ENCODE assay signal across 8 mouse cellular contexts in genomic region chr3:51415098-51416072, GRCm38 (mm10). TPM values are rescaled to one million over a fixed set of nuclear protein-coding genes. Genes with fewer than 3 reads are reported as not detected.
DNase-seq lines count a peak whose midpoint lies in the region; ATAC-seq and TF ChIP-seq lines count a peak whose summit lies in the region.

Naa15 (plus strand) TSS chr3:51415148.

- DNase-seq in CD4-positive, CD25-positive, alpha-beta regulatory T cell, adult 2 months (ENCODE audit: low read depth, low spot score), result peak; percentile 97
- peak; percentile 86 for DNase-seq in fibroblast of lung, adult 2 months (ENCODE audit: low read depth)
- peak; percentile 95 to 98 for DNase-seq in kidney, postnatal 25 days
- DNase-seq in liver, embryonic 14.5 days (ENCODE audit: low read depth in 3 of 3, low spot score in 3 of 3), result peak; percentile 89
- peak; percentile 96 for DNase-seq in neural tube, embryonic 11.5 days (ENCODE audit: low spot score)
- peak; percentile 96 for DNase-seq in stomach, postnatal 0 days (ENCODE audit: low spot score)

- H3K4me1 ChIP-seq in brown adipose tissue, adult 24 weeks (ENCODE audit: control insufficient read depth, insufficient read depth, insufficient read length, low read length), result peaks cover 11% of the 10 kb centered on the region
- H3K4me1 ChIP-seq in heart, embryonic 15.5 days (replicated peaks), result peaks cover 23% of the 10 kb centered on the region
- peaks cover 22 to 23% of the 10 kb centered on the region in 2 experiments for H3K4me1 ChIP-seq in liver, embryonic 14.5 days (replicated peaks; ENCODE audit: control insufficient read depth in 2 of 2, insufficient read depth in 2 of 2, low read length in 1 of 2)
- peaks cover 3% of the 10 kb centered on the region for H3K4me1 ChIP-seq in neural tube, embryonic 11.5 days (ENCODE audit: control insufficient read depth, insufficient read depth, low read length)
- H3K4me1 ChIP-seq in stomach, postnatal 0 days (replicated peaks; ENCODE audit: control insufficient read depth, insufficient read depth), result 0 out of 2 replicates have a peak, but pooled peaks cover 4% of the 10 kb centered on the region

- 4% methylated on average over 43 of the region's 43 CpGs for WGBS in heart, embryonic 15.5 days
- WGBS in liver, embryonic 14.5 days (ENCODE audit: insufficient replicate concordance), result 2% methylated on average over 43 of the region's 43 CpGs
- 6% methylated on average over 43 of the region's 43 CpGs for WGBS in neural tube, embryonic 11.5 days
- WGBS in stomach, postnatal 0 days, result 2% methylated on average over 43 of the region's 43 CpGs

- peak within 1 kb of the TSS; percentile 83 for H3K27ac ChIP-seq in brown adipose tissue, adult 24 weeks (replicated peaks; ENCODE audit: low read depth, low read length)
- H3K27ac ChIP-seq in heart, embryonic 15.5 days, result peak within 1 kb of the TSS; percentile 95
- peak within 1 kb of the TSS; percentile 85 for H3K27ac ChIP-seq in liver, embryonic 14.5 days
- peak within 1 kb of the TSS; percentile 93 for H3K27ac ChIP-seq in neural tube, embryonic 11.5 days (ENCODE audit: low read depth, low read length)
- peak within 1 kb of the TSS; percentile 98 for H3K27ac ChIP-seq in stomach, postnatal 0 days (replicated peaks)

- TF ChIP-seq EP300 in liver, embryonic 14.5 days (IDR thresholded peaks at IDR 0.05; ENCODE audit: low read depth), result no peak
- TF ChIP-seq EP300 in stomach, postnatal 0 days (optimal IDR thresholded peaks at IDR 0.05), result no peak

- ATAC-seq in heart, embryonic 15.5 days (replicated peaks; ENCODE audit: insufficient number of reproducible peaks, insufficient read depth, low FRiP score, low read depth), result peak; percentile 86
- ATAC-seq in liver, embryonic 14.5 days (ENCODE audit: insufficient read depth), result peak; percentile 88
- ATAC-seq in neural tube, embryonic 11.5 days (ENCODE audit: insufficient read depth, low FRiP score, low TSS enrichment), result peak; percentile 89
- peak; percentile 90 for ATAC-seq in stomach, postnatal 0 days (ENCODE audit: low FRiP score, low TSS enrichment)

- TF ChIP-seq CTCF in liver, embryonic 14.5 days (IDR thresholded peaks at IDR 0.05; ENCODE audit: low read depth), result no peak
- no peak for TF ChIP-seq CTCF in stomach, postnatal 0 days (IDR thresholded peaks at IDR 0.05; ENCODE audit: low read depth)

- no peaks in the 10 kb centered on the region for H3K9me3 ChIP-seq in heart, embryonic 15.5 days (replicated peaks)
- H3K9me3 ChIP-seq in liver, embryonic 14.5 days (ENCODE audit: control insufficient read depth, low read length), result no peaks in the 10 kb centered on the region
- H3K9me3 ChIP-seq in neural tube, embryonic 11.5 days (ENCODE audit: control insufficient read depth, low read length), result no peaks in the 10 kb centered on the region
- H3K9me3 ChIP-seq in stomach, postnatal 0 days (ENCODE audit: control insufficient read depth, low read length), result no peaks in the 10 kb centered on the region

- H3K4me3 ChIP-seq in brown adipose tissue, adult 24 weeks (ENCODE audit: insufficient read depth, low read depth, low read length), result peak within 1 kb of the TSS; percentile 93
- peak within 1 kb of the TSS; percentile 96 for H3K4me3 ChIP-seq in heart, embryonic 15.5 days
- H3K4me3 ChIP-seq in liver, embryonic 14.5 days (ENCODE audit: insufficient read depth in 1 of 2, low read depth in 2 of 2, low read length in 2 of 2), result peak within 1 kb of the TSS; percentile 86 to 98
- peak within 1 kb of the TSS; percentile 98 for H3K4me3 ChIP-seq in neural tube, embryonic 11.5 days (ENCODE audit: low read depth, low read length)
- H3K4me3 ChIP-seq in stomach, postnatal 0 days (ENCODE audit: low read depth, low read length), result peak within 1 kb of the TSS; percentile 97

- H3K36me3 ChIP-seq in heart, embryonic 15.5 days, result no peaks in the 10 kb centered on the region
- H3K36me3 ChIP-seq in liver, embryonic 14.5 days (replicated peaks; ENCODE audit: control insufficient read depth, insufficient read depth, low read depth), result no peaks in the 10 kb centered on the region; the same call in 1 of the 2 replicates
- H3K36me3 ChIP-seq in neural tube, embryonic 11.5 days (ENCODE audit: control insufficient read depth, insufficient read depth, low read length), result no peaks in the 10 kb centered on the region
- H3K36me3 ChIP-seq in stomach, postnatal 0 days (ENCODE audit: control insufficient read depth, insufficient read depth, low read length), result no peaks in the 10 kb centered on the region

- H3K27me3 ChIP-seq in heart, embryonic 15.5 days, result no peaks in the 10 kb centered on the region
- no peaks in the 10 kb centered on the region for H3K27me3 ChIP-seq in liver, embryonic 14.5 days (ENCODE audit: control insufficient read depth, insufficient read depth, low read length)
- H3K27me3 ChIP-seq in neural tube, embryonic 11.5 days (ENCODE audit: control insufficient read depth, insufficient read depth, low read length), result no peaks in the 10 kb centered on the region
- H3K27me3 ChIP-seq in stomach, postnatal 0 days (ENCODE audit: control insufficient read depth, insufficient read depth, low read length), result no peaks in the 10 kb centered on the region

- peak within 1 kb of the TSS; percentile 97 for H3K9ac ChIP-seq in heart, embryonic 15.5 days
- H3K9ac ChIP-seq in liver, embryonic 14.5 days (replicated peaks), result peak within 1 kb of the TSS; percentile 98
- peak within 1 kb of the TSS; percentile 98 for H3K9ac ChIP-seq in neural tube, embryonic 11.5 days (ENCODE audit: low read length)
- peak within 1 kb of the TSS; percentile 97 for H3K9ac ChIP-seq in stomach, postnatal 0 days (ENCODE audit: low read length)

- H3K4me2 ChIP-seq in heart, embryonic 15.5 days, result peak within 1 kb of the TSS; percentile 68
- peak within 1 kb of the TSS; percentile 85 for H3K4me2 ChIP-seq in liver, embryonic 14.5 days (ENCODE audit: low read depth)
- peak within 1 kb of the TSS; percentile 67 for H3K4me2 ChIP-seq in neural tube, embryonic 11.5 days (ENCODE audit: low read depth)
- H3K4me2 ChIP-seq in stomach, postnatal 0 days (replicated peaks; ENCODE audit: low read depth), result peak within 1 kb of the TSS; percentile 84

RNA-seq across cellular contexts. Expression of gene Naa15, which starts in this region (rescaled TPM):
- polyA plus RNA-seq in brown adipose tissue, adult 24 weeks (2012; ENCODE audit: insufficient read depth, insufficient read length, missing spikeins), result 22.5 and 26.8 TPM in 2 replicates
- polyA plus RNA-seq in heart, embryonic 15.5 days (2015; fragmentation: Nextera tagmentation; extraction: Ambion mirVana), result 36.5 and 42.5 TPM in 2 replicates
- 7.3 and 12.9 TPM in 2 replicates for polyA plus RNA-seq in liver, embryonic 14.5 days (2012; rRNA removed)
- polyA plus RNA-seq in liver, embryonic 14.5 days (2014; fragmentation: Nextera tagmentation; extraction: Ambion mirVana), result 13.3 and 17.3 TPM in 2 replicates
- polyA plus RNA-seq in neural tube, embryonic 11.5 days (2014; fragmentation: Nextera tagmentation; extraction: Ambion mirVana), result 46.8 and 51.7 TPM in 2 replicates
- polyA plus RNA-seq in stomach, postnatal 0 days (2015; fragmentation: Nextera tagmentation; extraction: Ambion mirVana), result 16.3 and 19.0 TPM in 2 replicates

Comparison
In these comparisons a context has a peak if more than half of its experiments do, and no peak if none do; other contexts are left out.
1. Peak in every context shown above with its lines: DNase-seq, ATAC-seq, H3K4me3 ChIP-seq and H3K27ac ChIP-seq.